ENCODE assay signal across 10 mouse cellular contexts in the genomic region with DNA sequence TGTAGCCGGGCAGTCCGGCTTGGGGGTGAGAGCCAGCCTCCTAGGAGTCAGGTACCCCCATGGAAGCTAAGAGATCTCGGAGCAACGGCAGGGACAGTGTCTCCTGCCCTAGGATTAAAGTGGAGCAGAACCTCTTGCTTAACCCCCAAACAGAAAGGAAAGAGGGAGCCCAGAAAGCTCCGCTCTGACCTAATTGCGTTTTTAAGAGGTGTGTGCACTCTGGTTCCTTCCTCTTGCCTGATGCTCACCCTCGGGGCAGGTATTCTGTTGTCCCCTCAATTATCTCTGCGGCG. TPM values are rescaled to one million over a fixed set of nuclear protein-coding genes. Genes with fewer than 3 reads are reported as not detected.
A peak's percentile ranks its signal among the peaks of the same experiment; 100 is the strongest.
DNase-seq lines count a peak whose midpoint lies in the region; ATAC-seq and TF ChIP-seq lines count a peak whose summit lies in the region.
"Had no signal": no experiment of that assay in that cellular context is flagged by ENCODE, and none has a peak within 500 bp of the region (broad histone marks: within the 10 kb centered on the region; RNA-seq: fewer than 3 reads in every experiment).

No protein-coding gene starts in this region.

- no peak overlapping the region for H3K27ac ChIP-seq in liver, adult 2 months (replicated peaks; ENCODE audit: insufficient read depth, low read depth, low read length)
- H3K27ac ChIP-seq in forebrain, embryonic 14.5 days (ENCODE audit: low read depth, low read length): no peak overlapping the region
- no peak overlapping the region for H3K27ac ChIP-seq in limb, embryonic 11.5 days (replicated peaks; ENCODE audit: low read depth, low read length)
- no peak overlapping the region for H3K27ac ChIP-seq in neural tube, embryonic 14.5 days (ENCODE audit: low read depth, low read length)

- H3K9ac ChIP-seq in liver, adult 2 months (ENCODE audit: low read depth, low read length): no peak overlapping the region
- peak overlapping the region; percentile 40 for H3K9ac ChIP-seq in forebrain, embryonic 14.5 days (ENCODE audit: low read length)
- peak overlapping the region; percentile 58 for H3K9ac ChIP-seq in limb, embryonic 11.5 days (ENCODE audit: low read length)
- peak overlapping the region; percentile 52; the same call in 1 of the 2 replicates for H3K9ac ChIP-seq in neural tube, embryonic 14.5 days (replicated peaks; ENCODE audit: low read depth, low read length)

- no peak for ATAC-seq in forebrain, embryonic 14.5 days
- ATAC-seq in limb, embryonic 11.5 days (ENCODE audit: insufficient number of reproducible peaks, low FRiP score, low TSS enrichment, low read depth): no peak
- ATAC-seq in neural tube, embryonic 14.5 days (ENCODE audit: low read depth): no peak

- H3K79me2 ChIP-seq in liver, adult 2 months (ENCODE audit: control insufficient read depth, insufficient read depth, low read length): no peaks in the 10 kb centered on the region

- H3K27me3 ChIP-seq in liver, adult 2 months (ENCODE audit: control insufficient read depth, insufficient read depth, low read length): peaks cover 11% of the 10 kb centered on the region
- peaks cover 28% of the 10 kb centered on the region for H3K27me3 ChIP-seq in forebrain, embryonic 14.5 days (replicated peaks; ENCODE audit: control insufficient read depth, insufficient read depth, low read length)
- peaks cover 22% of the 10 kb centered on the region for H3K27me3 ChIP-seq in limb, embryonic 11.5 days (ENCODE audit: control insufficient read depth, insufficient read depth, low read length)
- H3K27me3 ChIP-seq in neural tube, embryonic 14.5 days (ENCODE audit: control insufficient read depth, insufficient read depth, low read length): peaks cover 4% of the 10 kb centered on the region; the same call in 1 of the 2 replicates

- H3K36me3 ChIP-seq in liver, adult 2 months (ENCODE audit: control insufficient read depth, insufficient read depth, low read length): no peaks in the 10 kb centered on the region
- no peaks in the 10 kb centered on the region for H3K36me3 ChIP-seq in forebrain, embryonic 14.5 days (ENCODE audit: control insufficient read depth, insufficient read depth, low read length)
- no peaks in the 10 kb centered on the region for H3K36me3 ChIP-seq in limb, embryonic 11.5 days (ENCODE audit: control insufficient read depth, insufficient read depth, low read length)
- H3K36me3 ChIP-seq in neural tube, embryonic 14.5 days (ENCODE audit: control insufficient read depth, insufficient read depth, low read length): no peaks in the 10 kb centered on the region

- H3K4me1 ChIP-seq in liver, adult 2 months (ENCODE audit: control insufficient read depth, insufficient read depth, low read length): no peaks in the 10 kb centered on the region; the same call in 1 of the 2 replicates
- peaks cover 21% of the 10 kb centered on the region for H3K4me1 ChIP-seq in forebrain, embryonic 14.5 days (ENCODE audit: control insufficient read depth, insufficient read depth, low read length)
- peaks cover 19% of the 10 kb centered on the region for H3K4me1 ChIP-seq in limb, embryonic 11.5 days (ENCODE audit: control insufficient read depth, insufficient read depth, low read length)
- peaks cover 16% of the 10 kb centered on the region; the same call in 1 of the 2 replicates for H3K4me1 ChIP-seq in neural tube, embryonic 14.5 days (ENCODE audit: control insufficient read depth, insufficient read depth, low read length)

- H3K4me3 ChIP-seq in liver, adult 2 months (ENCODE audit: insufficient read depth, low read depth, low read length): peak overlapping the region; percentile 39; the same call in 1 of the 2 replicates
- H3K4me3 ChIP-seq in forebrain, embryonic 14.5 days (ENCODE audit: low read depth, low read length): peak overlapping the region; percentile 46
- peak overlapping the region; percentile 48 for H3K4me3 ChIP-seq in limb, embryonic 11.5 days (ENCODE audit: low read depth, low read length)
- peak overlapping the region; percentile 43 for H3K4me3 ChIP-seq in neural tube, embryonic 14.5 days (ENCODE audit: low read depth, low read length)

- no peak for DNase-seq in liver, adult 2 months (ENCODE audit: extremely low read depth, low read depth, low spot score)
- DNase-seq in liver: no peak
- no peak for DNase-seq in forebrain, embryonic 14.5 days (ENCODE audit: low spot score)
- DNase-seq in limb, embryonic 11.5 days (ENCODE audit: low spot score): no peak
- DNase-seq in cerebellum, postnatal 14 days: no peak
- DNase-seq in left cerebral cortex, postnatal 25 days (ENCODE audit: low spot score in 2 of 2): no peak
- no peak for DNase-seq in adrenal gland, adult (ENCODE audit: inconsistent age in 2 of 2, low spot score in 1 of 2)
- DNase-seq: cerebellum, adult 11 months; thymus, postnatal 14 days had no signal

- 24% methylated on average over 9 of the region's 9 CpGs for WGBS in liver, adult 2 months
- 24% methylated on average over 9 of the region's 9 CpGs for WGBS in forebrain, embryonic 14.5 days
- WGBS in limb, embryonic 11.5 days: 12% methylated on average over 9 of the region's 9 CpGs
- WGBS in neural tube, embryonic 14.5 days: 20% methylated on average over 9 of the region's 9 CpGs

- TF ChIP-seq CTCF in liver, adult 2 months (IDR thresholded peaks at IDR 0.05; ENCODE audit: low read depth, low read length): no peak

- intact Hi-C loops in left cerebral cortex, postnatal 25 days (cut with DNase I): no loop called here

- H3K4me2 ChIP-seq in forebrain, embryonic 14.5 days (ENCODE audit: low read length): peak overlapping the region; percentile 72
- peak overlapping the region; percentile 89 for H3K4me2 ChIP-seq in limb, embryonic 11.5 days (ENCODE audit: low read depth, severe bottlenecking)
- peak overlapping the region; percentile 72 for H3K4me2 ChIP-seq in neural tube, embryonic 14.5 days (ENCODE audit: low read depth, low read length)

- H3K9me3 ChIP-seq in forebrain, embryonic 14.5 days (replicated peaks; ENCODE audit: control insufficient read depth, low read length): no peaks in the 10 kb centered on the region
- no peaks in the 10 kb centered on the region for H3K9me3 ChIP-seq in limb, embryonic 11.5 days (ENCODE audit: control insufficient read depth, low read length)
- H3K9me3 ChIP-seq in neural tube, embryonic 14.5 days (ENCODE audit: control insufficient read depth, low read length): no peaks in the 10 kb centered on the region

- TF ChIP-seq POLR2A in liver, adult 2 months (IDR thresholded peaks at IDR 0.05; ENCODE audit: extremely low read depth, insufficient read depth, low read length): no peak

RNA-seq across cellular contexts. Expression of a gene that starts 0.7 kb away (rescaled TPM):
- total RNA-seq in liver, adult 2 months (2014; rRNA removed): not detected in 2 replicates
- not detected in 2 replicates for polyA plus RNA-seq in liver, adult 2 months (2012; rRNA removed)
- polyA plus RNA-seq in forebrain, embryonic 14.5 days (2014; fragmentation: Nextera tagmentation; extraction: Ambion mirVana): 1.1 and 1.7 TPM in 2 replicates
- polyA plus RNA-seq in limb, embryonic 11.5 days (2014; fragmentation: Nextera tagmentation; extraction: Ambion mirVana): 20.2 and 25.2 TPM in 2 replicates
- polyA plus RNA-seq in neural tube, embryonic 14.5 days (2014; fragmentation: Nextera tagmentation; extraction: Ambion mirVana): 1.3 and 3.3 TPM in 2 replicates
- total RNA-seq in left cerebral cortex, postnatal 25 days (2021): 1 to 10 TPM in 1 of 2 experiments, under 1 TPM in 1; 0.76 to 1.1 TPM

RNA-seq across cellular contexts. Expression of a gene that starts 38.8 kb away (rescaled TPM):
- 24.0 and 30.7 TPM in 2 replicates for total RNA-seq in liver, adult 2 months (2014; rRNA removed)
- 87.2 and 89.1 TPM in 2 replicates for polyA plus RNA-seq in liver, adult 2 months (2012; rRNA removed)
- polyA plus RNA-seq in forebrain, embryonic 14.5 days (2014; fragmentation: Nextera tagmentation; extraction: Ambion mirVana): 11.8 and 12.0 TPM in 2 replicates
- polyA plus RNA-seq in limb, embryonic 11.5 days (2014; fragmentation: Nextera tagmentation; extraction: Ambion mirVana): 8.2 and 8.9 TPM in 2 replicates
- polyA plus RNA-seq in neural tube, embryonic 14.5 days (2014; fragmentation: Nextera tagmentation; extraction: Ambion mirVana): 22.5 and 23.4 TPM in 2 replicates
- total RNA-seq in left cerebral cortex, postnatal 25 days (2021): 10 to 100 TPM; 85.6 to 96.7 TPM
